Mouse (Mus musculus) adrenal gland, postnatal 0 days (tissue): ENCODE measurements around the gene Acss3. TPM values are rescaled to one million over a fixed set of nuclear protein-coding genes. Genes with fewer than 3 reads are reported as not detected.

ENCODE experiments used
- polyA plus RNA-seq: library from polyadenylated mRNA; unstranded; fragments of >200 nt; fragmentation: Nextera tagmentation; extraction: Ambion mirVana; gene quantifications from 2 replicates; pipeline ENCODE4 v1.2.1, GENCODE M21; 2015

Acss3 gene
- polyA plus RNA-seq, result 1.0 and 2.0 TPM in 2 replicates

DNA sequence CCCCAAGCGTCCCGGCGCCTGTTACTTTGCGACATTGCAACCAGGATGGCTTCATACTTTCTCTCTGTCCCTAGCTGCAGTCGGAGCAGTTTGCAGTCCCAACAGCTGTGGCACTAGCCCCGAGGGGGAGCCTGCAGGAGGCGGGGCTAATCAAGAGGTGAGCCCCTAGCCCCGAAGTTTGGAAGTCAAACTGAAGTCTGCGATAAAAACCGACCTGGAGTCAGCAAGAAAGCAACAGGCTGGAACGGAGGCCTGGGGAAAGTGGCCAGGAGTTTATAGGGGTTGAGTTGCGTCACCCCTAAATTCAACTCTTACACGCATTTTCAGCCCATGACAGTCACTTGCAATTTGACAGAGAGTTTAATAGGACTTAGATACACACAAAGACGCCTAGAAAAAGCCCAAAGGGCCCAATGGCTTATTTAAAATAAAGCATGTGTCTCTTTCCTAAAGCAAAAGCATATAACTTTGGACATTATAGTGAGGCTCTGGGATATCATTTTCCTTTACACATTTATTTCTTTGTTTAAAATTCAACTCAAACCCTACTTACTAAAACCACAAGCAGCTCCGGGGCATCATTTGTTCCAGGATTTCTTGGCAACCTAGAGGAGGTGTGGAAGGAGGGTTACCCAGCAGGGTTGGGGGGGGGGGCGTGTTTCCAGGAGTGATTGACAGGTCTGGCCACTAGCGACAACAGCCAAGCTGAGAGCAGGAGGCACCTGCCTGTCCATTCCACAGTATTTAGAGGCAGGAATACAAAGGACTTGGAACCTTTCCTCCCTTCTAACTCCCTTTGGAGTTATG is at the start of gene Acss3:
Acss3 (minus strand) TSS at position 140 of the 807 bp plus-strand sequence.

Other genes with a start within 250 kb of the Acss3 start
- 2.3 and 3.5 TPM in 2 replicates for gene Lin7a, start 148.0 kb upstream of the Acss3 start, polyA plus RNA-seq